Mouse (Mus musculus) gastrocnemius, adult 2 months (tissue): Measurements from ENCODE around the gene Capns1. TPM values are rescaled to one million over a fixed set of nuclear protein-coding genes. Genes with fewer than 3 reads are reported as not detected.

ENCODE experiments used
- DNase-seq: peaks from one replicate; pipeline ENCODE4 v3.0.0; 2022
- H3K27ac ChIP-seq: fragments of 200-600 bp; 2 replicates; pipeline ENCODE4 v1.8.1; 2022; ENCODE audit warnings: mild to moderate bottlenecking
- H3K4me3 ChIP-seq: fragments of 200-600 bp; 2 replicates; pipeline ENCODE4 v1.8.1; 2022; ENCODE audit warnings: mild to moderate bottlenecking, moderate library complexity
- CTCF ChIP-seq: fragments of 200-600 bp; IDR thresholded peaks from 2 replicates; pipeline ENCODE4 v1.8.1; 2022; ENCODE audit warnings: antibody characterized with exemption, mild to moderate bottlenecking, moderate library complexity
- intact Hi-C: fragments of 180-260 bp; cut with DNase I; formaldehyde crosslinking; loops from one replicate; pipeline ENCODE4 v1.15.1; 2025
- total RNA-seq, 2 experiments: library from RNA; stranded (reverse); gene quantifications; 2 replicates each; pipeline ENCODE4 v1.2.3; 2021

The Capns1 gene
- total RNA-seq, 2 experiments from 2014 or later: 178 to 186 TPM

GRCm38 (mm10) chr7:30199498-30200139, 1.0 kb upstream of the Capns1 start:
- TF ChIP-seq CTCF: no peak
- Histone ChIP-seq H3K27ac (peak overlapping the region; percentile 36; the same call in 1 of the 2 replicates), H3K4me3 (no peak overlapping the region)
- intact Hi-C loops: loop anchor here (2.0 to 10.0 kb wide), 2 partner anchors 15 to 185 kb away; partner anchors contain the start of gene Cox7a1
- DNase-seq: no peak

- intact Hi-C loops: loop anchor here (2.0 kb wide), 1 partner anchor 13 kb away; the partner anchor contains the start of gene Cox7a1
- Histone ChIP-seq H3K4me3 (no peak overlapping the region), H3K27ac (peak overlapping the region; percentile 31)
- TF ChIP-seq CTCF: no peak
- no peak for DNase-seq
Measured at GRCm38 (mm10) chr7:30197592-30198129, 950 bp downstream of the Capns1 start.

- no peak for TF ChIP-seq CTCF
- intact Hi-C loops: no loop called here
- no peak overlapping the region; the same call in 1 of the 2 replicates for H3K27ac ChIP-seq
- DNase-seq: no peak
- H3K4me3 ChIP-seq: no peak overlapping the region
Measured at GRCm38 (mm10) chr7:30196171-30196570, 2.4 kb downstream of the Capns1 start.

- TF ChIP-seq CTCF: no peak
- no peak for DNase-seq
- intact Hi-C loops: no loop called here
- peak overlapping the region; percentile 93; the same call in 1 of the 2 replicates for H3K4me3 ChIP-seq
- H3K27ac ChIP-seq: peak overlapping the region; percentile 92
Measured at GRCm38 (mm10) chr7:30195461-30195860, 3.1 kb downstream of the Capns1 start.

- no peak for TF ChIP-seq CTCF
- intact Hi-C loops: no loop called here
- Histone ChIP-seq H3K4me3 (peak overlapping the region; percentile 93), H3K27ac (peak overlapping the region; percentile 92)
- peak; percentile 99 for DNase-seq
Measured at GRCm38 (mm10) chr7:30194884-30195283, 3.7 kb downstream of the Capns1 start.

- TF ChIP-seq CTCF: no peak
- intact Hi-C loops: no loop called here
- Histone ChIP-seq H3K27ac (peak overlapping the region; percentile 92), H3K4me3 (peak overlapping the region; percentile 93)
- peak; percentile 74 for DNase-seq
Measured at GRCm38 (mm10) chr7:30194101-30194831, 4.3 kb downstream of the Capns1 start.

- H3K27ac ChIP-seq: peak overlapping the region; percentile 92
- H3K4me3 ChIP-seq: peak overlapping the region; percentile 93
- TF ChIP-seq CTCF: no peak
- DNase-seq: peak; percentile 87
- intact Hi-C loops: no loop called here
Measured at GRCm38 (mm10) chr7:30193581-30194100, 5.0 kb downstream of the Capns1 start.

- H3K27ac ChIP-seq: peak overlapping the region; percentile 92
- DNase-seq: no peak
- no peak for TF ChIP-seq CTCF
- peak overlapping the region; percentile 93 for H3K4me3 ChIP-seq
- intact Hi-C loops: no loop called here
Measured at GRCm38 (mm10) chr7:30193013-30193412, 5.6 kb downstream of the Capns1 start.

- no peak overlapping the region for H3K27ac ChIP-seq
- H3K4me3 ChIP-seq: no peak overlapping the region
- no peak for TF ChIP-seq CTCF
- intact Hi-C loops: no loop called here
- DNase-seq: no peak
Measured at GRCm38 (mm10) chr7:30192088-30192487, 6.5 kb downstream of the Capns1 start.

- Histone ChIP-seq H3K4me3 (no peak overlapping the region), H3K27ac (no peak overlapping the region)
- intact Hi-C loops: no loop called here
- no peak for DNase-seq
- TF ChIP-seq CTCF: no peak
Measured at GRCm38 (mm10) chr7:30189116-30189491, 9.5 kb downstream of the Capns1 start.

- DNase-seq: no peak
- intact Hi-C loops: no loop called here
- Histone ChIP-seq H3K4me3 (no peak overlapping the region), H3K27ac (no peak overlapping the region; the same call in 1 of the 2 replicates)
- no peak for TF ChIP-seq CTCF
Measured at GRCm38 (mm10) chr7:30188344-30189115, 10.1 kb downstream of the Capns1 start.
